Mouse (Mus musculus) MEL (cell line): ENCODE measurements around the gene Bahcc1. TPM values are rescaled to one million over a fixed set of nuclear protein-coding genes. Genes with fewer than 3 reads are reported as not detected.
A peak's percentile ranks its signal among the peaks of the same experiment; 100 is the strongest.

ENCODE experiments used
- DNase-seq: peaks from one replicate; pipeline ENCODE4 v3.0.0; 2011; ENCODE audit warnings: low read depth, low spot score
- H3K27ac ChIP-seq: 2 replicates; pipeline ENCODE4 v1.5.1; 2012; ENCODE audit warnings: low read depth, mild to moderate bottlenecking, control low read depth, low read length, moderate library complexity; ENCODE audit not compliant: control insufficient read depth
- H3K27me3 ChIP-seq, 2 experiments: fragments of 150-350 bp in 1 of 2; sonication (generic) in 1 of 2; 2 replicates each; pipeline ENCODE4 v1.6.1; 2012; ENCODE audit warnings: low read length in 2 of 2, mild to moderate bottlenecking in 2 of 2, improper control_type of control experiment in 1 of 2, moderate library complexity in 1 of 2; ENCODE audit not compliant: insufficient read depth in 2 of 2, control insufficient read depth in 1 of 2
- H3K36me3 ChIP-seq, 2 experiments: 2 replicates each; pipeline ENCODE4 v1.6.1; 2012 to 2014; ENCODE audit warnings: low read length in 2 of 2, improper control_type of control experiment in 1 of 2, inconsistent platforms in 1 of 2, mild to moderate bottlenecking in 1 of 2; ENCODE audit not compliant: insufficient read depth in 2 of 2, control insufficient read depth in 1 of 2
- H3K4me1 ChIP-seq, 2 experiments: fragments of 150-350 bp in 1 of 2; sonication (generic) in 1 of 2; 2 replicates each; pipeline ENCODE4 v1.6.1; 2012; ENCODE audit warnings: low read length in 2 of 2, improper control_type of control experiment in 1 of 2, mild to moderate bottlenecking in 1 of 2; ENCODE audit not compliant: insufficient read depth in 2 of 2, control insufficient read depth in 1 of 2
- H3K4me3 ChIP-seq, 2 experiments: fragments of 150-350 bp in 1 of 2; sonication (generic) in 1 of 2; 2 replicates each; pipeline ENCODE4 v1.5.1; 2012; ENCODE audit warnings: low read depth in 2 of 2, low read length in 2 of 2, mild to moderate bottlenecking in 2 of 2, moderate library complexity in 2 of 2, control low read depth in 1 of 2, improper control_type of control experiment in 1 of 2; ENCODE audit not compliant: control insufficient read depth in 1 of 2, insufficient read depth in 1 of 2
- H3K79me2 ChIP-seq: 2 replicates; pipeline ENCODE4 v1.6.1; 2012; ENCODE audit warnings: mild to moderate bottlenecking, low read length, moderate library complexity; ENCODE audit not compliant: control insufficient read depth, poor library complexity, insufficient read depth
- H3K9ac ChIP-seq: 2 replicates; pipeline ENCODE4 v1.6.1; 2012; ENCODE audit warnings: low read depth, mild to moderate bottlenecking, control low read depth, low read length, moderate library complexity; ENCODE audit not compliant: control insufficient read depth, poor library complexity, severe bottlenecking
- H3K9me3 ChIP-seq: fragments of 150-350 bp; sonication (generic); replicated peaks from 2 replicates; pipeline ENCODE4 v1.6.1; 2012; ENCODE audit warnings: mild to moderate bottlenecking, low read length, improper control_type of control experiment, moderate library complexity; ENCODE audit not compliant: insufficient read depth
- BHLHE40 ChIP-seq: IDR thresholded peaks from 2 replicates; pipeline ENCODE4 v1.6.1; 2012; ENCODE audit warnings: low read depth, mild to moderate bottlenecking, inconsistent platforms, low read length, improper control_type of control experiment, borderline replicate concordance
- CHD2 ChIP-seq: IDR thresholded peaks from 2 replicates; pipeline ENCODE4 v1.6.1; 2011; ENCODE audit warnings: low read length, improper control_type of control experiment
- EP300 ChIP-seq, 2 experiments: IDR thresholded peaks; 2 replicates each; pipeline ENCODE4 v1.6.1; 2011; ENCODE audit warnings: improper control_type of control experiment in 2 of 2, low read length in 2 of 2, low read depth in 1 of 2, mild to moderate bottlenecking in 1 of 2
- GABPA ChIP-seq: IDR thresholded peaks from 2 replicates; pipeline ENCODE4 v1.6.1; 2012; ENCODE audit warnings: low read depth, mild to moderate bottlenecking, inconsistent platforms, low read length, improper control_type of control experiment, moderate library complexity
- GATA1 ChIP-seq: IDR thresholded peaks from 2 replicates; pipeline ENCODE4 v1.6.1; 2011; ENCODE audit warnings: low read depth, low read length, improper control_type of control experiment
- JUND ChIP-seq: IDR thresholded peaks from 2 replicates; pipeline ENCODE4 v1.6.1; 2011; ENCODE audit warnings: low read depth, mild to moderate bottlenecking, improper control_type of control experiment, low read length
- KAT2A ChIP-seq: conservative IDR thresholded peaks from 2 replicates; pipeline ENCODE4 v1.6.1; 2012; ENCODE audit warnings: low read depth, low read length, improper control_type of control experiment, inconsistent platforms
- MAFK ChIP-seq: IDR thresholded peaks from 2 replicates; pipeline ENCODE4 v1.6.1; 2011; ENCODE audit warnings: low read depth, mild to moderate bottlenecking, low read length, improper control_type of control experiment, borderline replicate concordance
- MAX ChIP-seq: IDR thresholded peaks from 2 replicates; pipeline ENCODE4 v1.6.1; 2011; ENCODE audit warnings: low read length, improper control_type of control experiment
- MAZ ChIP-seq: IDR thresholded peaks from 2 replicates; pipeline ENCODE4 v1.6.1; 2012; ENCODE audit warnings: low read depth, mild to moderate bottlenecking, inconsistent platforms, low read length, improper control_type of control experiment
- MEF2A ChIP-seq: IDR thresholded peaks from 2 replicates; pipeline ENCODE4 v1.6.1; 2014; ENCODE audit warnings: low read depth, mild to moderate bottlenecking, inconsistent platforms, low read length, improper control_type of control experiment; ENCODE audit not compliant: poor library complexity, insufficient replicate concordance, severe bottlenecking; ENCODE audit errors: extremely low read depth
- MXI1 ChIP-seq: IDR thresholded peaks from 2 replicates; pipeline ENCODE4 v1.6.1; 2011; ENCODE audit warnings: mild to moderate bottlenecking, low read depth, low read length, improper control_type of control experiment
- MYC ChIP-seq: IDR thresholded peaks from 2 replicates; pipeline ENCODE4 v1.6.1; 2011; ENCODE audit warnings: low read depth, mild to moderate bottlenecking, low read length, improper control_type of control experiment, moderate library complexity
- NRF1 ChIP-seq: IDR thresholded peaks from 2 replicates; pipeline ENCODE4 v1.6.1; 2014; ENCODE audit warnings: low read depth, mild to moderate bottlenecking, inconsistent platforms, low read length, improper control_type of control experiment, moderate library complexity; ENCODE audit not compliant: poor library complexity, insufficient read depth, severe bottlenecking
- POLR2AphosphoS2 ChIP-seq: IDR thresholded peaks from 2 replicates; pipeline ENCODE4 v1.6.1; 2011; ENCODE audit warnings: low read length, improper control_type of control experiment
- POLR2AphosphoS5 ChIP-seq: IDR thresholded peaks from 2 replicates; pipeline ENCODE4 v1.6.1; 2012; ENCODE audit warnings: low read depth, borderline replicate concordance, mild to moderate bottlenecking, inconsistent platforms, low read length, moderate library complexity, mixed read lengths
- RAD21 ChIP-seq: IDR thresholded peaks from 2 replicates; pipeline ENCODE4 v1.6.1; 2011; ENCODE audit warnings: mild to moderate bottlenecking, low read depth, low read length, improper control_type of control experiment
- RCOR1 ChIP-seq: IDR thresholded peaks from 2 replicates; pipeline ENCODE4 v1.6.1; 2012; ENCODE audit warnings: low read depth, mild to moderate bottlenecking, inconsistent platforms, low read length, improper control_type of control experiment
- SIN3A ChIP-seq: IDR thresholded peaks from 2 replicates; pipeline ENCODE4 v1.6.1; 2012; ENCODE audit warnings: low read length, improper control_type of control experiment, inconsistent platforms
- TAL1 ChIP-seq: IDR thresholded peaks from 2 replicates; pipeline ENCODE4 v1.6.1; 2012; ENCODE audit warnings: mild to moderate bottlenecking, inconsistent platforms, low read length, moderate library complexity, mixed read lengths
- TBP ChIP-seq: IDR thresholded peaks from 2 replicates; pipeline ENCODE4 v1.8.0; 2011; ENCODE audit warnings: low read depth, low read length, improper control_type of control experiment
- TCF12 ChIP-seq: IDR thresholded peaks from 2 replicates; pipeline ENCODE4 v1.6.1; 2014; ENCODE audit warnings: low read depth, mild to moderate bottlenecking, inconsistent platforms, low read length, improper control_type of control experiment, moderate library complexity
- UBTF ChIP-seq: IDR thresholded peaks from 2 replicates; pipeline ENCODE4 v1.6.1; 2012; ENCODE audit warnings: low read depth, mild to moderate bottlenecking, inconsistent platforms, low read length, improper control_type of control experiment, moderate library complexity, borderline replicate concordance; ENCODE audit not compliant: insufficient read depth
- USF2 ChIP-seq, 2 experiments: IDR thresholded peaks; 2 replicates each; pipeline ENCODE4 v1.6.1; 2011 to 2012; ENCODE audit warnings: improper control_type of control experiment in 2 of 2, low read length in 2 of 2, borderline replicate concordance in 1 of 2, inconsistent platforms in 1 of 2, low read depth in 1 of 2, mild to moderate bottlenecking in 1 of 2; ENCODE audit not compliant: insufficient read depth in 1 of 2
- ZC3H11A ChIP-seq: IDR thresholded peaks from 2 replicates; pipeline ENCODE4 v1.6.1; 2012; ENCODE audit warnings: low read depth, mild to moderate bottlenecking, inconsistent platforms, low read length, improper control_type of control experiment
- ZMIZ1 ChIP-seq: IDR thresholded peaks from 2 replicates; pipeline ENCODE4 v1.6.1; 2012; ENCODE audit warnings: low read depth, mild to moderate bottlenecking, inconsistent platforms, low read length, improper control_type of control experiment, moderate library complexity
- ZNF384 ChIP-seq: IDR thresholded peaks from 2 replicates; pipeline ENCODE4 v1.6.1; 2012; ENCODE audit warnings: low read depth, mild to moderate bottlenecking, inconsistent platforms, low read length, improper control_type of control experiment
- polyA plus RNA-seq, 2 experiments: library from polyadenylated mRNA; stranded (reverse) in 1 of 2; unstranded in 1 of 2; fragments of >175 nt in 1 of 2; fragments of >200 nt in 1 of 2; gene quantifications; 2 replicates each; pipeline versions ENCODE4 v1.2.1 to v1.2.4; 2012; ENCODE audit warnings: low replicate concordance in 2 of 2, low read depth in 1 of 2; ENCODE audit not compliant: insufficient read length in 2 of 2, insufficient read depth in 1 of 2, missing spikeins in 1 of 2
- total RNA-seq: library from RNA; depleted of rRNA; stranded (reverse); fragments of 300-350 nt; gene quantifications from 2 replicates; pipeline ENCODE4 v1.2.3, GENCODE M21; 2012

The Bahcc1 gene
- total and polyA plus RNA-seq, 3 experiments: 0.04 to 0.26 TPM; not detected in 1

GRCm38 (mm10) chr11:120310813-120311312 lies 78.1 kb downstream of the Bahcc1 start (continued):
- TF ChIP-seq CHD2 (peak; percentile 68), GABPA (no peak), GATA1 (no peak), ZC3H11A (no peak), SIN3A (peak; percentile 62), EP300 (IDR thresholded peaks at IDR 0.05; ENCODE audit: low read depth in 1 of 2, low read length in 2 of 2) (peak; percentile 17 to 46; a peak in 3 of 4 replicates), RCOR1 (0 out of 2 replicates have a peak, but pooled peaks have one; percentile 20), KAT2A (no peak), UBTF (no peak), BHLHE40 (peak; percentile 75), POLR2AphosphoS5 (no peak), MYC (no peak), ZNF384 (no peak), MAX (peak; percentile 72), USF2 (IDR thresholded peaks at IDR 0.05; ENCODE audit: borderline replicate concordance in 1 of 2, insufficient read depth in 1 of 2, low read depth in 1 of 2, low read length in 2 of 2) (0 out of 4 replicates have a peak, but pooled peaks of 1 of the 2 experiments have one; percentile 24), MAFK (no peak), RAD21 (no peak)

GRCm38 (mm10) chr11:120311561-120311960 lies 78.8 kb downstream of the Bahcc1 start:
- no peak for TF ChIP-seq USF2 (IDR thresholded peaks at IDR 0.05; ENCODE audit: borderline replicate concordance in 1 of 2, insufficient read depth in 1 of 2, low read depth in 1 of 2, low read length in 2 of 2)
- H3K27ac ChIP-seq: no peak overlapping the region
- DNase-seq: no peak
- H3K9ac ChIP-seq: peak overlapping the region; percentile 79
- H3K4me3 ChIP-seq: peak overlapping the region in 1 of 2 experiments; percentile 59; a peak in 1 of 4 replicates
- H3K9me3 ChIP-seq: no peaks in the 10 kb centered on the region
- H3K27me3 ChIP-seq: no peaks in the 10 kb centered on the region
- H3K4me1 ChIP-seq: peaks cover 0 to 14% of the 10 kb centered on the region in 2 experiments; a peak in 2 of 4 replicates
- peaks cover 2% of the 10 kb centered on the region; the same call in 1 of the 2 replicates for H3K79me2 ChIP-seq
- peaks cover 0 to 6% of the 10 kb centered on the region in 2 experiments; a peak in 2 of 4 replicates for H3K36me3 ChIP-seq

GRCm38 (mm10) chr11:120312069-120312468 lies 79.3 kb downstream of the Bahcc1 start:
- Histone ChIP-seq H3K79me2 (peaks cover 2% of the 10 kb centered on the region; the same call in 1 of the 2 replicates), H3K9me3 (no peaks in the 10 kb centered on the region)
- no peak for TF ChIP-seq TAL1
- no peak for TF ChIP-seq TBP
- no peak for TF ChIP-seq ZMIZ1
- TF ChIP-seq TCF12: no peak
- TF ChIP-seq MAX: no peak
- TF ChIP-seq JUND: no peak
- no peak for TF ChIP-seq NRF1
- no peak for TF ChIP-seq MAZ
- TF ChIP-seq MEF2A: no peak
- TF ChIP-seq GATA1: no peak
- no peak for TF ChIP-seq POLR2AphosphoS2
- no peak for TF ChIP-seq ZC3H11A
- no peak for TF ChIP-seq RCOR1
- no peak for TF ChIP-seq GABPA
- TF ChIP-seq MXI1: no peak
- TF ChIP-seq, all 39 proteins: peak for 0
- H3K27ac ChIP-seq: no peak overlapping the region
- H3K4me3 ChIP-seq: no peak overlapping the region
- no peaks in the 10 kb centered on the region for H3K27me3 ChIP-seq
- no peak for DNase-seq
- peaks cover under 1 to 17% of the 10 kb centered on the region in 2 experiments; a peak in 3 of 4 replicates for H3K4me1 ChIP-seq
- no peak overlapping the region for H3K9ac ChIP-seq
- H3K36me3 ChIP-seq: peaks cover 0 to 7% of the 10 kb centered on the region in 2 experiments; a peak in 2 of 4 replicates
